Mouse (Mus musculus): ENCODE data around the gene Gm7168.

GRCm38 (mm10) chr17:13907082-13907481 is 41.1 kb upstream of the Gm7168 start:
- TF ChIP-seq CTCF (IDR thresholded peaks at IDR 0.05; ENCODE audit: low read depth), result no peak
- no peak for TF ChIP-seq EP300 (IDR thresholded peaks at IDR 0.05; ENCODE audit: low read depth)
